Mouse (Mus musculus) kidney, embryonic 14.5 days (tissue): ENCODE data around the gene Fhl2. TPM values are rescaled to one million over a fixed set of nuclear protein-coding genes. Genes with fewer than 3 reads are reported as not detected.
A peak's percentile ranks its signal among the peaks of the same experiment; 100 is the strongest.
"Not testable (repeated sequence)": the region's sequence is repeated elsewhere in the genome, so short reads cannot be mapped to it uniquely, and the experiment has no call there.

Experiments
- ATAC-seq: fragments of 200-750 bp; cut with Nextera tagmentation; 2 replicates; pipeline ENCODE4 v1.8.0; 2017; ENCODE audit warnings: moderate number of reproducible peaks, mild to moderate bottlenecking, moderate TSS enrichment, moderate library complexity; ENCODE audit not compliant: low FRiP score, low TSS enrichment
- H3K27ac ChIP-seq: fragments of 300-500 bp; sonication (generic); 2 replicates; pipeline ENCODE4 v1.5.1; 2014; ENCODE audit warnings: low read depth, mild to moderate bottlenecking, low read length, moderate library complexity, mixed read lengths
- H3K27me3 ChIP-seq: fragments of 300-500 bp; sonication (generic); 2 replicates; pipeline ENCODE4 v1.6.1; 2014; ENCODE audit warnings: mild to moderate bottlenecking, low read length; ENCODE audit not compliant: control insufficient read depth, insufficient read depth
- H3K36me3 ChIP-seq: fragments of 300-500 bp; sonication (generic); 2 replicates; pipeline ENCODE4 v1.6.1; 2014; ENCODE audit warnings: low read length, mixed read lengths; ENCODE audit not compliant: control insufficient read depth, insufficient read depth
- H3K4me1 ChIP-seq: fragments of 300-500 bp; sonication (generic); 2 replicates; pipeline ENCODE4 v1.6.1; 2014; ENCODE audit warnings: low read length, mixed read lengths; ENCODE audit not compliant: control insufficient read depth, insufficient read depth
- H3K4me2 ChIP-seq: fragments of 300-500 bp; sonication (generic); replicated peaks from 2 replicates; pipeline ENCODE4 v1.6.1; 2014; ENCODE audit warnings: low read depth, mild to moderate bottlenecking, low read length
- H3K4me3 ChIP-seq: fragments of 300-500 bp; sonication (generic); 2 replicates; pipeline ENCODE4 v1.5.1; 2014; ENCODE audit warnings: mild to moderate bottlenecking, low read length
- H3K9ac ChIP-seq: fragments of 300-500 bp; sonication (generic); 2 replicates; pipeline ENCODE4 v1.6.1; 2014; ENCODE audit warnings: low read depth, mild to moderate bottlenecking, low read length, moderate library complexity
- H3K9me3 ChIP-seq: fragments of 300-500 bp; sonication (generic); 2 replicates; pipeline ENCODE4 v1.6.1; 2016; ENCODE audit warnings: low read length; ENCODE audit not compliant: control insufficient read depth
- WGBS: fragments of 180-500 bp; shearing (Covaris S2); extraction: QIAGEN DNeasy Blood & Tissue Kit; methylation state at CpG from one replicate; pipeline ENCODE4 v1.1.7; 2014; 5-methylcytosine and 5-hydroxymethylcytosine counted together
- polyA plus RNA-seq: library from polyadenylated mRNA; unstranded; fragments of >200 nt; fragmentation: Nextera tagmentation; extraction: Ambion mirVana; gene quantifications from 2 replicates; pipeline ENCODE4 v1.2.1, GENCODE M21; 2014

Gene Fhl2
- polyA plus RNA-seq, 1 experiment from 2014 or later, result 87.6 TPM

DNA sequence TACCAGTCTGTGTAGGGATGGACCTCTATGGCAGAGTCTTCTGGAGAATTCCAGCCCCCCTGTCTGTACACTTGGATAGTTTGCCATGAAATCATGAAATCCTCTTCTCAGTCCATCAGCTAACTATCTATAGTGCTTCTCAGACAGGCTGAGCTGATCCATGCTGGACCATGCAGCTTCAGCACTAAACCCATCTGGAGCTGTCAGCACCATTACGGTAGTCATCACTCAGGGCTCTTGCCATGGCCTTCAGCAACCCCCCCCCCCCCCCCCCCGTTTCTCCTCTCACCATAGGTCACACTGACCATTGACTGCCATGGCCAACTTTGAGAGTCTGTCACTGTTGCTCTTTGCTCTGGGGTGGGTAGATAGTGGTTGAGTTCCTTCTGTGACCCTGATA, 5.0 kb upstream of the Fhl2 start:
- H3K9me3 ChIP-seq, result no peaks in the 10 kb centered on the region
- no peaks in the 10 kb centered on the region for H3K36me3 ChIP-seq
- no peak overlapping the region for H3K4me3 ChIP-seq
- H3K4me2 ChIP-seq, result no peak overlapping the region
- no peak overlapping the region for H3K9ac ChIP-seq
- H3K27me3 ChIP-seq, result no peaks in the 10 kb centered on the region
- H3K27ac ChIP-seq, result no peak overlapping the region
- ATAC-seq, result no peak
- 0 out of 2 replicates have a peak, but pooled peaks cover 7% of the 10 kb centered on the region for H3K4me1 ChIP-seq
- 75% methylated on average over 2 of the region's 2 CpGs for WGBS

DNA sequence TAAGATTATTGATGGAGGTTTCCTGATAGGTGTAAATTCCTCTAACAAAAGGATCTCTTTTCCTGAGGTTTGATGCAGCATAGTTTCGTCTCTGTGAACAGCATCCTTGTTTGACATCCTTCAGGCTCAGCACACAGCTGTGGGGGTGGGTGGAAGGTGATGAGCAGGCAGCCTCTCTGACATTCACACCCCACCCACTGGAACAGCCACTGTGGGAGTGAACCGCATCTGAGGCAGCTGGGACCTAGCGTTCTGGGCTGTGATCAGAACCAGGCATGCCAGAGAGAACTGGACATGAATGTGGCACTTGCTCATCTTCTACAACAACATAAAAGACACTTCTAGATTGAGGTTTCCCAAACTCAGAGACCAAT, 3.1 kb upstream of the Fhl2 start:
- Histone ChIP-seq H3K9me3 (no peaks in the 10 kb centered on the region), H3K4me1 (0 out of 2 replicates have a peak, but pooled peaks cover 16% of the 10 kb centered on the region), H3K27me3 (no peaks in the 10 kb centered on the region), H3K9ac (no peak overlapping the region), H3K4me2 (no peak overlapping the region), H3K27ac (no peak overlapping the region), H3K4me3 (no peak overlapping the region), H3K36me3 (no peaks in the 10 kb centered on the region)
- no peak for ATAC-seq
- whole genome bisulfite sequencing, result 64% methylated on average over 3 of the region's 3 CpGs

DNA sequence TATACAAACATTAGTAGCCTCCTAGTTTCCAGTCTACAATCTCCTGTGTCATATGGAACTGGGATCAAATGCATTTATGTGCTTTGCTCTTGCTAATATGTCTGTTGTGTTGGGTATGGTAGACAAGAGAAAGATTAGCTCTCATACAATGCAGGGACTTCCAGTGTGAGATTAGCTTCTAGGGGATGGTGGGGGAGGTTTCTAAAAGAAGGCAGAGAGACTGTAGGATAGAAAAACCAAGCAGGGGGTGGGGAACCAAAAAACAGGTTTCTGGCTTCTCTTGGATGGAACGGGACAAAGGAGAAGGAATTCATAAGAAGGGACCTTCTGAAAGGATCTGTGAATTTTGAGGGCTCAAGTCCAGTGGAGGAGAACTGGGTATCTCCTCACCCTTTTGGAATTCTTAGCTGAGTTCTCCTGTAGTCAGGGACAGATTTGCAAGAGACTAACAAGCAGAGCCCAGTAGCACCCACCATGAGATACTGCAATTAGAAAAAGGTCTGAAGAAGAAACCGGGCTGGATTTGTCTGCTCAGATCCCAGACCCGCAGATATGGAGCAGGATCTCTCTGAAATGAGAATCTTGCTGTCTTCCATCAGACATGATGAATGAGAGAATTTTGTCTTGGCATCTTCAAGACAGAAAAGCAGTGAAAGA, 2.6 kb upstream of the Fhl2 start:
- Histone ChIP-seq H3K27ac (no peak overlapping the region), H3K27me3 (no peaks in the 10 kb centered on the region), H3K4me3 (no peak overlapping the region), H3K36me3 (no peaks in the 10 kb centered on the region), H3K9ac (no peak overlapping the region), H3K4me1 (0 out of 2 replicates have a peak, but pooled peaks cover 16% of the 10 kb centered on the region), H3K4me2 (no peak overlapping the region), H3K9me3 (no peaks in the 10 kb centered on the region)
- WGBS, result 82% methylated on average over 3 of the region's 3 CpGs
- ATAC-seq, result no peak

DNA sequence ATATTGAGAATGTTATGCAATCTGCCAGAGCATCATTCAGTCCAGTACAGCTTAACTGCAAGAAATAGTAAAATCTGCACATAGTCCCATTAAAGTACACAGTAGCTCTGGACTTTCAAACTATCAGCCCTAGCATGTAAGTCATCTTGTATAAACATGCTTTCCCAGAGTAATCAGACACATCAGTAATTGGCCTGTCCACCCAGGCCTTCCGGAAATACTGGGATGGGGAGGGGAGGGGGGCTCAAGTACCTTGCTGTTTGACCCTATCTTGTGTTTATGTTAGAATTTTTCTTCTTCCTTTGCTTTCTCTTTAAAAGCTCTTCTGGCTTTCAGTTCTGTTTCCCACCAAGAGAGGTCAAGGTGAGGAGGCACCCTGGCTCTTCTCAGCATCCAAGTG, 725 bp downstream of the Fhl2 start:
- peak overlapping the region; percentile 15; the same call in 1 of the 2 replicates for H3K4me2 ChIP-seq
- WGBS, result 33% methylated on average over 1 of the region's 1 CpGs
- H3K9me3 ChIP-seq, result no peaks in the 10 kb centered on the region
- H3K4me3 ChIP-seq, result no peak overlapping the region
- no peaks in the 10 kb centered on the region for H3K27me3 ChIP-seq
- ATAC-seq, result peak; percentile 41
- 0 out of 2 replicates have a peak, but pooled peaks cover 13% of the 10 kb centered on the region for H3K4me1 ChIP-seq
- peak overlapping the region; percentile 65; the same call in 1 of the 2 replicates for H3K27ac ChIP-seq
- H3K9ac ChIP-seq, result no peak overlapping the region
- H3K36me3 ChIP-seq, result no peaks in the 10 kb centered on the region

DNA sequence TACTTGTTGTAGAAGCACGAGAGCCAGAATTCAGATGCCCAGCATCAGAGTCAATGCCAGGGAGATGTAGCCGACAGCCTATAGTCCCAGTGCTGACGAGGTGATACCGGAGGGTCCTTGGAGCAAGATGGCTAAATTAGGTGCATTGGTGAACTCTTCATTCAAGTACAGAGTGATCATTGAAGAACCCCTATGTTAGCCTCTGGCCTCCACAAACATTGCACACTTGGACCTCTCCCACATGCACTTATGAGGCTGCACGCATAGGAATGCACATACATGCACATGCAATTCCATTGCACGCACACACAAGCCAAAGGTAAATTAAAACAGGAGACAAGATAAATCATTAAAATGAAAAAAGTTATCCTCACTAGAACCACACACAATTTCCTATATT, 3.4 kb downstream of the Fhl2 start:
- H3K27ac ChIP-seq, result no peak overlapping the region
- 0 out of 2 replicates have a peak, but pooled peaks cover 13% of the 10 kb centered on the region for H3K4me1 ChIP-seq
- H3K27me3 ChIP-seq, result no peaks in the 10 kb centered on the region
- no peak overlapping the region for H3K9ac ChIP-seq
- no peak for ATAC-seq
- no peaks in the 10 kb centered on the region for H3K36me3 ChIP-seq
- 94% methylated on average over 6 of the region's 6 CpGs for WGBS
- H3K9me3 ChIP-seq, result no peaks in the 10 kb centered on the region
- no peak overlapping the region for H3K4me3 ChIP-seq
- no peak overlapping the region for H3K4me2 ChIP-seq

DNA sequence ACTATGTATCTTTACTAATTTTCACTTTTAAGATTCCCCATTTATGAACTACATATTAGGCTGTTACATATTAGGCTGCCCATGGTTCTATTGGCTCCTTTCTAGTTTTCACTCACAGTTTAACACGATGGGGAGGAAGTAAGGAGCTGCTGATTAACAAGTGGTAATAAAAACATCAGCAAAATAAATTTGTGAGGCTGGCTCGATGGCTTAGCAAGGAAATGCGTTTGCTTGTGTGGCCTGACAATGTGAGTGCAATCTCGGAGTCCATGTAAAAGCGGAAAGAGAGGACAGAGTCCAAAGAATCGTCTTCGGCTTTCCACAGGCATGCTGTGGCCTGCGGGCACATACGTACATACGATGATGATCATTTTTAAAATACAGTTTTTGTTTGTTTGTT, 4.3 kb downstream of the Fhl2 start:
- WGBS, result 48% methylated on average over 10 of the region's 10 CpGs
- Histone ChIP-seq H3K9me3 (no peaks in the 10 kb centered on the region), H3K4me3 (no peak overlapping the region), H3K4me2 (no peak overlapping the region), H3K9ac (no peak overlapping the region), H3K27ac (peak overlapping the region; percentile 65; the same call in 1 of the 2 replicates), H3K36me3 (no peaks in the 10 kb centered on the region), H3K4me1 (0 out of 2 replicates have a peak, but pooled peaks cover 13% of the 10 kb centered on the region), H3K27me3 (no peaks in the 10 kb centered on the region)
- peak; percentile 34; the same call in 1 of the 2 replicates for ATAC-seq

DNA sequence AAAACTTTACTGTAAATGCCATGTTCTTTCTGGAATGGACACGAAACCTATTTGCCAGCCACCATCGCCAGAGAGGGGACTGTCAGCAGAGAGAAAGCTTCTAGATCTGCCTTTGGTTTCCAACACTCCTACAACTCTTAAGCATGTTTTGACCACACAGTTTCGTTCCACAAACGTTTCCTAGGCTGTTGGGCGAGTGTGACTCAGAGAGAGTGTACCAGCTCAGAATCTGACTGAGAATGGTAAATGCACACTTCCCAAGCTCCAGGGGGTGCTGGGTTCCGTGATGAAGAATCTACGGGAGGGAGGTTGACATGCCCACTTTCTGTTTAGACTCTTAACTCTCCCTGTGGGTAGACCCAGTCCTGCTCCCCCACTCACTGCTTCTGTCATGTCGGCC, 5.7 kb downstream of the Fhl2 start:
- WGBS, result 83% methylated on average over 8 of the region's 8 CpGs
- no peak for ATAC-seq
- H3K4me2 ChIP-seq, result no peak overlapping the region
- H3K9me3 ChIP-seq, result no peaks in the 10 kb centered on the region
- H3K4me1 ChIP-seq, result 0 out of 2 replicates have a peak, but pooled peaks cover 3% of the 10 kb centered on the region
- no peak overlapping the region for H3K4me3 ChIP-seq
- H3K27me3 ChIP-seq, result no peaks in the 10 kb centered on the region
- no peak overlapping the region for H3K27ac ChIP-seq
- no peaks in the 10 kb centered on the region for H3K36me3 ChIP-seq
- no peak overlapping the region for H3K9ac ChIP-seq

DNA sequence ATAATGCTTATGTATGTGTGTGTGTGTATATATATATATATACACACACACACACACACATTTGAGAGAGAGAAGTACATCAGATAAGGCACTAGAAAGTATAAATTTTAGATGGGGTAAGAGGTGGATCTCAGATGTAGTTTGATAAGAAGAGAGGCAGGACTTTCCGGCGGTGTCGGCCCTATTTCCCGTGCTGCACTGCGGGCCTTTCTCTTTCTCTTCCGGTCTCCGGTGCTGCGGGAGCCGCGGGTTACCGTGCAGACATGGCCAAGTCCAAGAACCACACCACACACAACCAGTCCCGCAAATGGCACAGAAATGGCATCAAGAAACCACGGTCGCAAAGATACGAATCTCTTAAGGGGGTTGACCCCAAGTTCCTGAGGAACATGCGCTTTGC, 7.9 kb downstream of the Fhl2 start:
- not testable (repeated sequence) for H3K9me3 ChIP-seq, H3K9ac ChIP-seq, H3K4me2 ChIP-seq, ATAC-seq, H3K27ac ChIP-seq, H3K4me1 ChIP-seq, H3K4me3 ChIP-seq, H3K36me3 ChIP-seq, H3K27me3 ChIP-seq
- WGBS, result 88% methylated on average over 11 of the region's 16 CpGs

DNA sequence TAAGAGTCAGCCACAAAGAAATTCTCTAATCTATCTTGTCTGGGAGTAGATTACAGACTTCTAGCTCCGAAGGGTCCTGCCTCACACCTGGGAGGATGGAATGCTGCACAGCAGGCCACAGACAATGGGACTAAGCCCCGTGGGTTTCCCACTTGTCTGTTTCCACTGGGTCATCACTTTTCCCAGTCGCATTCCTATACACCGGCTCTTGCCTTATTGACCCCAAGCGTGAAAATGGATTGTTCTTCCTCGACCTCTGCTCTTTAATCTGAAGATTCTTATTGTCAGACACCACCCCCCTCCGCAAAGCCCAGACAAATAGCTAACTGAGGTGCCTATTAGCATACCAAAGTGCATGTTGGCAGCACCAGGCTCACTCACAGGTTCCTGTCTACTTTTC, 10.4 kb downstream of the Fhl2 start:
- Histone ChIP-seq H3K27ac (no peak overlapping the region), H3K9me3 (no peaks in the 10 kb centered on the region), H3K36me3 (no peaks in the 10 kb centered on the region), H3K4me1 (no peaks in the 10 kb centered on the region), H3K4me2 (no peak overlapping the region), H3K9ac (no peak overlapping the region), H3K27me3 (no peaks in the 10 kb centered on the region), H3K4me3 (no peak overlapping the region)
- 43% methylated on average over 7 of the region's 7 CpGs for WGBS
- ATAC-seq, result no peak
